Mouse (Mus musculus) liver, adult 2 months (tissue): ENCODE measurements at regions not wholly inside any gene's neighbourhood (a gene's known extent, or its start where the extent isn't known, plus 50 kb on each side); places are given as distances from the start of the nearest gene placed in this dataset.

Experiments
- DNase-seq: peaks from one replicate; pipeline ENCODE4 v3.0.0-alpha.2; 2011; ENCODE audit warnings: low read depth, low spot score; ENCODE audit errors: extremely low read depth
- H3K27ac ChIP-seq: fragments of 200-500 bp; replicated peaks from 2 replicates; pipeline ENCODE4 v1.5.1; 2012; ENCODE audit warnings: low read depth, mild to moderate bottlenecking, control low read depth, inconsistent platforms, low read length; ENCODE audit not compliant: insufficient read depth
- H3K27me3 ChIP-seq: fragments of 200-500 bp; 2 replicates; pipeline ENCODE4 v1.6.1; 2012; ENCODE audit warnings: mild to moderate bottlenecking, moderate library complexity, low read length, inconsistent platforms; ENCODE audit not compliant: control insufficient read depth, insufficient read depth
- H3K36me3 ChIP-seq: fragments of 200-500 bp; 2 replicates; pipeline ENCODE4 v1.6.1; 2012; ENCODE audit warnings: low read length, inconsistent platforms; ENCODE audit not compliant: control insufficient read depth, insufficient read depth
- H3K4me1 ChIP-seq: fragments of 200-500 bp; 2 replicates; pipeline ENCODE4 v1.6.1; 2011; ENCODE audit warnings: low read length; ENCODE audit not compliant: control insufficient read depth, insufficient read depth
- H3K4me3 ChIP-seq: fragments of 200-500 bp; 2 replicates; pipeline ENCODE4 v1.5.1; 2011; ENCODE audit warnings: low read depth, mild to moderate bottlenecking, control low read depth, low read length, moderate library complexity; ENCODE audit not compliant: insufficient read depth
- H3K79me2 ChIP-seq: fragments of 200-500 bp; 2 replicates; pipeline ENCODE4 v1.6.1; 2012; ENCODE audit warnings: inconsistent platforms, mild to moderate bottlenecking, low read length, moderate library complexity; ENCODE audit not compliant: control insufficient read depth, insufficient read depth
- H3K9ac ChIP-seq: fragments of 200-500 bp; 2 replicates; pipeline ENCODE4 v1.6.1; 2012; ENCODE audit warnings: low read depth, mild to moderate bottlenecking, control low read depth, inconsistent platforms, low read length
- CTCF ChIP-seq: fragments of 200-500 bp; IDR thresholded peaks from 2 replicates; pipeline ENCODE4 v1.5.1; 2011; ENCODE audit warnings: low read depth, low read length, control low read depth
- POLR2A ChIP-seq: fragments of 200-500 bp; IDR thresholded peaks from 2 replicates; pipeline ENCODE4 v1.6.1; 2011; ENCODE audit warnings: low read length, control low read depth; ENCODE audit not compliant: insufficient read depth; ENCODE audit errors: extremely low read depth
- WGBS: fragments of 180-500 bp; shearing (Covaris S2); methylation state at CpG from one replicate; pipeline ENCODE4 v1.1.7; 2018; 5-methylcytosine and 5-hydroxymethylcytosine counted together

GRCm38 (mm10) chr4:34172000-34172399 lies 122.0 kb upstream of the Spaca1 start:
- no peak for TF ChIP-seq POLR2A
- Histone ChIP-seq H3K4me1 (no peaks in the 10 kb centered on the region), H3K36me3 (no peaks in the 10 kb centered on the region), H3K27ac (no peak overlapping the region), H3K4me3 (no peak overlapping the region), H3K27me3 (0 out of 2 replicates have a peak, but pooled peaks cover 2% of the 10 kb centered on the region), H3K79me2 (no peaks in the 10 kb centered on the region), H3K9ac (no peak overlapping the region)
- 73% methylated on average over 3 of the region's 3 CpGs for WGBS
- no peak for DNase-seq

DNA sequence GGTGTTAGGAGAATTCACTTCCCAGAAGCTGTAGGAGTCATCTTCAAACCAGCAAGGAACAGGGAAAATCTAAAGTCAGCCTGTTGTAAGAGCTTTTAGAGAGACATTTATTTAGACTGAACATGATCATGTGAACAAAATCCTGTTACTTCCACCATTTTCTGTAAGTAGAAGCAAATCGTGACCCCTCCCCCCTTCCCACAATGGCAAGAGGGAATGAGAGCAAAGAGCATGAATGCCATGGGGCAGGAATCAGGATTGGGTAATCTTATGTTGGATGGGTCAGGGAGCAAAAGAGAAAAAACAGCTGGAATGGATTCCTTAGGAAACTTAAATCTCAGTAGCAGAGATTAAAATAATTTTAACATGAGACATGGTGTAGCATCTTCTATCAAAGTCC lies 127.4 kb upstream of the Spaca1 start:
- H3K27me3 ChIP-seq, result no peaks in the 10 kb centered on the region
- 56% methylated on average over 1 of the region's 1 CpGs for WGBS
- no peak overlapping the region for H3K27ac ChIP-seq
- no peak overlapping the region for H3K9ac ChIP-seq
- no peaks in the 10 kb centered on the region for H3K36me3 ChIP-seq
- no peak overlapping the region for H3K4me3 ChIP-seq
- 0 out of 2 replicates have a peak, but pooled peaks cover 2% of the 10 kb centered on the region for H3K4me1 ChIP-seq
- H3K79me2 ChIP-seq, result no peaks in the 10 kb centered on the region
- TF ChIP-seq CTCF, result no peak
- no peak for TF ChIP-seq POLR2A
- DNase-seq, result peak; percentile 75

GRCm38 (mm10) chr4:34186522-34186921 lies 136.5 kb upstream of the Spaca1 start:
- no peaks in the 10 kb centered on the region for H3K27me3 ChIP-seq
- no peak for TF ChIP-seq POLR2A
- no peak for TF ChIP-seq CTCF
- no peak for DNase-seq
- H3K4me1 ChIP-seq, result no peaks in the 10 kb centered on the region
- H3K9ac ChIP-seq, result no peak overlapping the region
- no peaks in the 10 kb centered on the region for H3K36me3 ChIP-seq
- 92% methylated on average over 5 of the region's 5 CpGs for WGBS
- H3K4me3 ChIP-seq, result no peak overlapping the region
- no peaks in the 10 kb centered on the region for H3K79me2 ChIP-seq
- H3K27ac ChIP-seq, result no peak overlapping the region

DNA sequence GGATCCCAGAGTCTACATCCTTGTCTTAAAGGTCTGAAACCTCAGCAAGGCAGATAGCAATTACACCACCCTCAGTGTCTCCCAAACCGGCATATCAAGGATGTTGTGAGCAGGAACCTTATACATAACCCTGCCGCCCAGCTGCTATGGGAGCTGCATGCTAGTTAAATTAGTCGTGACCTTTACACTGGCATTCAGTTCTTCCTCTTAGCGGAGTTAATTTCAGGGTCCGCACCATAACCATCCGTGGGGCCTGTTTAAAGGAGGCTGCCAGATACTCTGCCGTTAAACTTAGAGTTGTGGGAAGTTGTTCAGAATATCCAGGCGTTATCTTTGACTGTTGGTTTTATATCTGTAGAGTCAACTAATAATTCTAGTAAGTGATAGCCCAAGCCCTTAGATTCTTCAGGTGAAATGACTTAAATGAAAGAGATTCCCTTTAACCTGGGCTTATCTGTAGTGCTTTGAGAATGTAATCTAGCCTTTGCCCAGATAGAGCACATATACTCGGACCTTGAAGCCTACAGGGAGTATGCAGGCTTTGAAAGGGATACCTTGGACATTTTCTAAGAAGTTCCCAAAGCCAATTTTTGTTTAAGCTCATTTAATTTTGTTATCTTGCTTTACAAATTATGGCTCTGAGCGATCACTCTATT lies 153.3 kb upstream of the Spaca1 start:
- Histone ChIP-seq H3K4me1 (no peaks in the 10 kb centered on the region), H3K36me3 (no peaks in the 10 kb centered on the region), H3K79me2 (no peaks in the 10 kb centered on the region), H3K4me3 (no peak overlapping the region), H3K27ac (no peak overlapping the region), H3K9ac (no peak overlapping the region), H3K27me3 (no peaks in the 10 kb centered on the region)
- TF ChIP-seq CTCF (no peak), POLR2A (no peak)
- 84% methylated on average over 10 of the region's 10 CpGs for WGBS
- no peak for DNase-seq

- Histone ChIP-seq H3K79me2 (no peaks in the 10 kb centered on the region), H3K36me3 (no peaks in the 10 kb centered on the region), H3K27ac (no peak overlapping the region), H3K9ac (no peak overlapping the region), H3K27me3 (no peaks in the 10 kb centered on the region), H3K4me3 (no peak overlapping the region), H3K4me1 (no peaks in the 10 kb centered on the region; the same call in 1 of the 2 replicates)
- no peak for TF ChIP-seq CTCF
- TF ChIP-seq POLR2A, result no peak
- WGBS, result 33% methylated on average over 5 of the region's 5 CpGs
- DNase-seq, result peak; percentile 55
Observed at GRCm38 (mm10) chr4:34209179-34209896, 159.3 kb upstream of the Spaca1 start.

DNA sequence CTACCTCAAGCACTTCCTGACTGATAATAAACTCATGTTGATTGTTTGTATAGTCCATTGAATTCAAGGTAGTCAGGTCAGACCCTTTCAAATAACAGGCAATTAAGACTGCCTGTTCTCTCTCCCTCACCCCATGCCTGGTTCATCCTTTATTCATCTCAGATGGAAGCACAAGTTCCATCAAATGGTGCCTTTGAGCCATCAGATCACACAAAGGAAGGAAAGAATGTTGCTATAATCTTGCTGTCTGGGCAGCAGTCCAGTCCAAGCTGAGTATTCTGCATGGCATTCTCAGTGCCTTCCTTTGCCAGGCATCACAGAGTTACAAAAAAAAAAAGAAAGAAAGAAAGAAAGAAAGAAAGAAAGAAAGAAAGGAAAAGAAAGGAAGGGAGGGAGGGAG lies 163.7 kb upstream of the Spaca1 start:
- Histone ChIP-seq H3K27ac (no peak overlapping the region), H3K36me3 (no peaks in the 10 kb centered on the region), H3K4me1 (no peaks in the 10 kb centered on the region; the same call in 1 of the 2 replicates), H3K9ac (no peak overlapping the region), H3K79me2 (no peaks in the 10 kb centered on the region), H3K4me3 (no peak overlapping the region), H3K27me3 (no peaks in the 10 kb centered on the region)
- no peak for DNase-seq
- TF ChIP-seq POLR2A (no peak), CTCF (no peak)
